Mouse (Mus musculus): ENCODE results near the gene Itch. TPM values are rescaled to one million over a fixed set of nuclear protein-coding genes. Genes with fewer than 3 reads are reported as not detected.

The Itch gene
- polyA plus RNA-seq (2014; fragmentation: Nextera tagmentation; extraction: Ambion mirVana), result 38.7 and 39.7 TPM in 2 replicates

DNA sequence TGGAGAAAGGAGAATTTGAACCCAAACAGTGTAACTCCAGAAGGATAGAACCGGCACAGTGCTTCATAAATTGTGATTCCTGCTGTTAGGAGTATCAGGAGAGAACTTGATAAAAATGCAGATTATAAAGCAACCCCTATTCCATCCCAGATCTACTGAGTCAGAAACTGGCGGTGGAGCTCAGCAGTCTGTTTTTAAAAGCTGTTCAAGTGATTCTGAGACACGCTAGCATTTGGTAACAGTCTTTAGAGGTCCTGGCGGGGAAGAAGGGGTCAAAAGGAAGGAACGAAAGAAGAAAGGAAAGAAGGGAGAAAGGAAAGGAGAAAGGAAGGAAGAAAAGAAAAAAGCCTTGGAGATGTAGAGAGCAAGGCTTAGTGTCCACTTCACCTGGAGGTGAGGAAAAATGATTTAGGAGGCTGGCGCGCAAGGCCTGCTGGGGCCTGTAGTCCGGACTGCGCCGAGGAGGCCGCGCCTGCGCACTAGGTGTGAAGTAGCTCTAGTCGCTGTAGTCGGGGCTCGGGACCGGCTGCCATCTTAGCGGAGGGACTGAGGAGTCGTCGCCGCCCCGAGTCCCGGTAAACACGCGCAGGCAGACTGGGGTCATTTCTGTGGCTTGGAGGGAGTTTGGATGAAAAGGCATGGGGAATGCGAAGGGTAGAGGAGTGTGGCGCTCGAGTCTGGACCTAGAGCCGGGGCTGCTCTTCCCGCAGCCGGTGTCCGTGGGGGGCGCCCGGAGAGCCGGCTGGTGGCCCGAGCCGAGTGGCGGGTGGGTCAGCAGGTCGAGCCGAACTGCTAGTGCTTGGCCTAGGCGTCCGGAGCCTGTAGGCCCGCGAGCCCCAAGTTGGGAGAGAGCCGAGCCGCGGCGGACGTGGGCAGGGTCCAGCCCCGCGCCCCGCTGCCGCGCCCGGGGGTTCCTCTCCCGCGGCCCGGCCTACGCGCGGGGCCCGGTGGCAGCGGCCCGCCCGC is at the start of gene Itch:
Itch (plus strand) TSS at position 499 of the 966 bp plus-strand sequence.
- 3% methylated on average over 65 of the region's 65 CpGs for WGBS
- no peaks in the 10 kb centered on the region for H3K9me3 ChIP-seq (ENCODE audit: control insufficient read depth, low read length)
- ATAC-seq (replicated peaks; ENCODE audit: low FRiP score), result peak; percentile 97
- peaks cover 19% of the 10 kb centered on the region for H3K4me1 ChIP-seq (replicated peaks; ENCODE audit: control insufficient read depth, insufficient read depth, low read length)
- peak within 1 kb of the TSS; percentile 78 for H3K27ac ChIP-seq (ENCODE audit: low read depth, low read length)
- peak; percentile 88 for DNase-seq (ENCODE audit: low spot score)
- H3K27me3 ChIP-seq (replicated peaks; ENCODE audit: control insufficient read depth, insufficient read depth, low read length), result no peaks in the 10 kb centered on the region
- peaks cover 1% of the 10 kb centered on the region; the same call in 1 of the 2 replicates for H3K36me3 ChIP-seq (ENCODE audit: control insufficient read depth, insufficient read depth, low read length)
- peak within 1 kb of the TSS; percentile 61 for H3K4me2 ChIP-seq
- H3K9ac ChIP-seq (ENCODE audit: low read depth, low read length), result peak within 1 kb of the TSS; percentile 98
- H3K4me3 ChIP-seq (ENCODE audit: low read depth, low read length), result peak within 1 kb of the TSS; percentile 94

DNA sequence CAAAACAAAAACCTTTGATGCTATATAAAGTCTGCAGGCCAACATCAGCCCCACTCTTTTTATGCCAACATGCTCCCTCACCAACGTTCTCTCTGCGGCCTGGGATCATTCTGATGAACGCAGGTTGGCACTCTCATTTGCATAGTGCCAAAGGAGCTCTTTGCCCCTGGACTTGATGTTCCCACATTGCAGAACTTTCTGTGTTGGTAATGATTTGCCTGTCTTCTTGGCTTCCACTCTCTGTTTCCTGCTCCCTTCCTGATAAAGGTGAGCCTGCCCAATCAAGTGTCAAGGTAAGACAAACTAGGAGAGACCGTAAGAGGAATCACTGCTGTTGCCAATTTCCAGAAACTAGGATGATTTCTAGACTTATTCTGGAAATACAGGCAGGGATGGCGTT is 48.8 kb upstream of the Itch start:
- no peak for ATAC-seq (replicated peaks; ENCODE audit: low FRiP score)

DNA sequence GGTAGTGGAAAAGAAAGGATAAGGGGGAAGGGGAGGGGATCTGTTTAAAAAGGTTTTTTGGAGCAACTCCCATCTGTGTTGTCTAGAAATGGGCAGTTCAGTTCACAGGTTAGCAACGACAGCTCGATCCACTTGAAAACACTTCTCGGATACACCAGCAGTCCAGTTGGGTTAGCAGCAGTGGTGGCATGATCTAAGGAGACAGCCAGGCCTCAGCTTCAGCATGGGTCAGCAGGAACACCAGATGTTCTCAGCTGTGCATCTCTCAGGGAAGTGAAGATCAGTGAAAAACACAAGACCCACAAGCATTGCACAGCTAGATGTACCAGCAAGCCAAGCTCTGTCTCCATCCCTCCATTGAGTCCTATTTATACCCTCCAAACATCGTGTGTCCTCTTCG is 47.0 kb upstream of the Itch start:
- H3K4me1 ChIP-seq (replicated peaks; ENCODE audit: control insufficient read depth, insufficient read depth, low read length), result peaks cover 9% of the 10 kb centered on the region
- no peak overlapping the region for H3K27ac ChIP-seq (ENCODE audit: low read depth, low read length)
- H3K9me3 ChIP-seq (ENCODE audit: control insufficient read depth, low read length), result no peaks in the 10 kb centered on the region
- H3K27me3 ChIP-seq (replicated peaks; ENCODE audit: control insufficient read depth, insufficient read depth, low read length), result no peaks in the 10 kb centered on the region
- no peak for ATAC-seq (replicated peaks; ENCODE audit: low FRiP score)
- H3K9ac ChIP-seq (ENCODE audit: low read depth, low read length), result no peak overlapping the region
- 86% methylated on average over 5 of the region's 5 CpGs for WGBS
- DNase-seq (ENCODE audit: low spot score), result no peak
- no peaks in the 10 kb centered on the region for H3K36me3 ChIP-seq (ENCODE audit: control insufficient read depth, insufficient read depth, low read length)
- H3K4me3 ChIP-seq (ENCODE audit: low read depth, low read length), result no peak overlapping the region
- H3K4me2 ChIP-seq, result no peak overlapping the region

More for the DNA sequence above, 48.8 kb upstream of the Itch start:
- H3K36me3 ChIP-seq (ENCODE audit: control insufficient read depth, insufficient read depth, low read length), result no peaks in the 10 kb centered on the region
- H3K4me2 ChIP-seq, result no peak overlapping the region
- DNase-seq (ENCODE audit: low spot score), result no peak
- WGBS, result 82% methylated on average over 5 of the region's 5 CpGs
- no peaks in the 10 kb centered on the region for H3K4me1 ChIP-seq (replicated peaks; ENCODE audit: control insufficient read depth, insufficient read depth, low read length)
- H3K27ac ChIP-seq (ENCODE audit: low read depth, low read length), result no peak overlapping the region
- H3K27me3 ChIP-seq (replicated peaks; ENCODE audit: control insufficient read depth, insufficient read depth, low read length), result no peaks in the 10 kb centered on the region
- no peak overlapping the region for H3K9ac ChIP-seq (ENCODE audit: low read depth, low read length)
- H3K9me3 ChIP-seq (ENCODE audit: control insufficient read depth, low read length), result no peaks in the 10 kb centered on the region
- no peak overlapping the region for H3K4me3 ChIP-seq (ENCODE audit: low read depth, low read length)

DNA sequence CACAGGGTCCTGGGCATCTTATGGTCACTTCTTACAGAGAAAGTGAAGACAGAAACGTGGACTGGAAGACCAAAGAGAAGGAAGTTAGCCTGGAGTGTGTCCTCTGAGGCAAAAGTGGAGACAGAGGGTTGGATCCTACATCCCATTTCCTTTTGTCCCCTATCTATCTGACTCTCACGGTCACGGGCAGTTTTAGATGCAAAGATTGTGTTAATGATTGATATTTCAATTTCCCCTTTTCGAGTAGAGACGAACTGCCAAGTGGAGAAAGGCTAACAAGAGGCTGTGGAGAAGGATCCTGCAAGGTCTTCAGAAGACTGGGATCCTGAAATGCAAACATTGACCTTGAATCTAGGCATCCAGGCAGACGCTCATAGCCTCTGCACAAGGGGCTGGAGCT is 45.0 kb upstream of the Itch start:
- no peak overlapping the region for H3K27ac ChIP-seq (ENCODE audit: low read depth, low read length)
- no peak for DNase-seq (ENCODE audit: low spot score)
- 43% methylated on average over 6 of the region's 6 CpGs for WGBS
- H3K27me3 ChIP-seq (replicated peaks; ENCODE audit: control insufficient read depth, insufficient read depth, low read length), result no peaks in the 10 kb centered on the region
- H3K9me3 ChIP-seq (ENCODE audit: control insufficient read depth, low read length), result no peaks in the 10 kb centered on the region
- H3K4me3 ChIP-seq (ENCODE audit: low read depth, low read length), result no peak overlapping the region
- ATAC-seq (replicated peaks; ENCODE audit: low FRiP score), result no peak
- no peaks in the 10 kb centered on the region for H3K36me3 ChIP-seq (ENCODE audit: control insufficient read depth, insufficient read depth, low read length)
- H3K9ac ChIP-seq (ENCODE audit: low read depth, low read length), result no peak overlapping the region
- peaks cover 14% of the 10 kb centered on the region for H3K4me1 ChIP-seq (replicated peaks; ENCODE audit: control insufficient read depth, insufficient read depth, low read length)
- H3K4me2 ChIP-seq, result no peak overlapping the region

DNA sequence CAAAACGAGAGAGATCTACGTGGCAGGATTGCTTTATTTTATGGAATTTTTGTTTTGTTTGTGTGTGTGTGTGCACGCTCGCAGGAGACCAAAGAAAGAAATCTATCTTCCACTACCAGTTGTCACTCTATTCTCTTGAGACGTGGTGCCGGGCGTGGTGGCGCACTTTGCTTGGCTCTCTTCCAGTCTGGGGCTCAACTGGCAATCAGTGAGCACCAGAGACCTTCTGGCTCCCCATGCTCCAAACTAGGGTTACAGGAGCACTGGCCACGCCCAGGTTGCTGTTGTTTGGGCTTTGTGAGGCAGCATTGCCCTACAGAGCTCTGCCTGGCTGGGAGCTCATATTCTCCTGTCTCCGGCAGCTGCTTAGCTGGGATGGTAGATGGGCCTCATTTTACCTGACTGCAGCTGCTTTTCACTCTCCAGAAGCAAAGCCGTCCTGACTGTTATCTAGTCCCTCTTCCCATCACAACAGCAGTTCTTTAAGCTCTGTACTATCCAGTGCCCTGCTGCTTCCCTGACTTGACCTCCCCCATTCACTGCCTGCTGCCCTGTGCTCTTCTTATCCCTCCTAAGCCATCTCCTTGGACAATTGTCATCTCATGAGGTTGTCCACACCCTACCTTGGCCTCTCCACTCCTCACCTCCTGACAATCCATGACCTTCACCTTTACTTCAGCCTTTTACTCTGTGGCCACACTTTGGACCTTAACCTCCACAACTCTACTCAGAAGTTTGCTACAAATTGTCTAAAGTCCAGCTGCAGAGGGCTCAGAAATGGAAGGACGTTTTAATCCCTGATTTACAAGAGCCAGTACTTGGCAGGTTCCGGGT is 42.2 kb upstream of the Itch start:
- Histone ChIP-seq H3K4me1 (replicated peaks; ENCODE audit: control insufficient read depth, insufficient read depth, low read length) (peaks cover 14% of the 10 kb centered on the region), H3K4me2 (peak overlapping the region; percentile 15), H3K9ac (ENCODE audit: low read depth, low read length) (peak overlapping the region; percentile 25), H3K36me3 (ENCODE audit: control insufficient read depth, insufficient read depth, low read length) (no peaks in the 10 kb centered on the region), H3K9me3 (ENCODE audit: control insufficient read depth, low read length) (no peaks in the 10 kb centered on the region), H3K27ac (ENCODE audit: low read depth, low read length) (peak overlapping the region; percentile 75), H3K4me3 (ENCODE audit: low read depth, low read length) (no peak overlapping the region), H3K27me3 (replicated peaks; ENCODE audit: control insufficient read depth, insufficient read depth, low read length) (no peaks in the 10 kb centered on the region)
- 44% methylated on average over 13 of the region's 13 CpGs for WGBS
- DNase-seq (ENCODE audit: low spot score), result peak; percentile 42
- ATAC-seq (replicated peaks; ENCODE audit: low FRiP score), result peak; percentile 89

DNA sequence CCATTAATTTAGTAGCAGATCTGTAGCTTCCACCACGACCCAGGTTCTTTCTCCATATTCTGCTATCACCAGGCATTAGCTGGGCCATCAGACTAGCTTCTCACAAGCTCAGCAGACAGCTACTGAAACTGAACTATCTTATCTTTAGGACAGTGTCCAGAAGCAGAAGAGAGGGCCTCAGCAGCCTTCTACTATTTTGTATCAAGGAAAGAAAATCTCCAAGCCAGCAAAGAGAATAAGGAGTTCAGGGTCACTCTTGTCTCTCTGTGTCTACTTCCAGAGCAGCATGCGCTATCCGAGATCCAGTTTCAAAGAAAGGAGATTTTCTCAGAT is 41.6 kb upstream of the Itch start:
- Histone ChIP-seq H3K27ac (ENCODE audit: low read depth, low read length) (peak overlapping the region; percentile 75), H3K4me1 (replicated peaks; ENCODE audit: control insufficient read depth, insufficient read depth, low read length) (peaks cover 14% of the 10 kb centered on the region), H3K36me3 (ENCODE audit: control insufficient read depth, insufficient read depth, low read length) (no peaks in the 10 kb centered on the region), H3K9ac (ENCODE audit: low read depth, low read length) (peak overlapping the region; percentile 25; the same call in 1 of the 2 replicates), H3K4me2 (peak overlapping the region; percentile 15), H3K27me3 (replicated peaks; ENCODE audit: control insufficient read depth, insufficient read depth, low read length) (no peaks in the 10 kb centered on the region), H3K4me3 (ENCODE audit: low read depth, low read length) (no peak overlapping the region), H3K9me3 (ENCODE audit: control insufficient read depth, low read length) (no peaks in the 10 kb centered on the region)
- ATAC-seq (replicated peaks; ENCODE audit: low FRiP score) (peak; percentile 71), DNase-seq (ENCODE audit: low spot score) (no peak)
- WGBS, result 64% methylated on average over 3 of the region's 3 CpGs

DNA sequence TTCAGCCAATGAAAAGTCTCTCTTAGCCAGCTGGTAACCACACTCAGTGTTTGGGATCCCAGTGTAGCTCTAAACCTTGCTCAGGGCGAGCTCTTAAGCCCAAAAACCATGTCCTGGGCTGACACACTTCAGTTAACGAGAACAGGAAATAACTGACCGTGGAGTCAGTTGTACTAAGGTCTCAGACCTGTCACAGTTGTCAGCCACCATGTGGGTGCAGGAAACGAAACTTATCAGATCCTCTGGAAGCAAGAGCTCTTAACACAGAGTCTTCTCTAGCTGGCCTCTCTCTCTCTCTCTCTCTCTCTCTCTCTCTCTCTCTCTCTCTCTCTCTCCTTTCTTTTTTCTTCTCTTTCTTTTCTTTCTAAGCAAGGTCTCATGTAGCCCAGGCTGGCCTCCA is 39.9 kb upstream of the Itch start:
- no peak for ATAC-seq (replicated peaks; ENCODE audit: low FRiP score)
- 23% methylated on average over 4 of the region's 4 CpGs for WGBS
- H3K4me1 ChIP-seq (replicated peaks; ENCODE audit: control insufficient read depth, insufficient read depth, low read length), result peaks cover 14% of the 10 kb centered on the region
- no peaks in the 10 kb centered on the region for H3K9me3 ChIP-seq (ENCODE audit: control insufficient read depth, low read length)
- DNase-seq (ENCODE audit: low spot score), result no peak
- H3K4me2 ChIP-seq, result peak overlapping the region; percentile 20; the same call in 1 of the 2 replicates
- H3K27me3 ChIP-seq (replicated peaks; ENCODE audit: control insufficient read depth, insufficient read depth, low read length), result no peaks in the 10 kb centered on the region
- H3K27ac ChIP-seq (ENCODE audit: low read depth, low read length), result peak overlapping the region; percentile 9; the same call in 1 of the 2 replicates
- H3K36me3 ChIP-seq (ENCODE audit: control insufficient read depth, insufficient read depth, low read length), result no peaks in the 10 kb centered on the region
- no peak overlapping the region for H3K9ac ChIP-seq (ENCODE audit: low read depth, low read length)
- H3K4me3 ChIP-seq (ENCODE audit: low read depth, low read length), result no peak overlapping the region

DNA sequence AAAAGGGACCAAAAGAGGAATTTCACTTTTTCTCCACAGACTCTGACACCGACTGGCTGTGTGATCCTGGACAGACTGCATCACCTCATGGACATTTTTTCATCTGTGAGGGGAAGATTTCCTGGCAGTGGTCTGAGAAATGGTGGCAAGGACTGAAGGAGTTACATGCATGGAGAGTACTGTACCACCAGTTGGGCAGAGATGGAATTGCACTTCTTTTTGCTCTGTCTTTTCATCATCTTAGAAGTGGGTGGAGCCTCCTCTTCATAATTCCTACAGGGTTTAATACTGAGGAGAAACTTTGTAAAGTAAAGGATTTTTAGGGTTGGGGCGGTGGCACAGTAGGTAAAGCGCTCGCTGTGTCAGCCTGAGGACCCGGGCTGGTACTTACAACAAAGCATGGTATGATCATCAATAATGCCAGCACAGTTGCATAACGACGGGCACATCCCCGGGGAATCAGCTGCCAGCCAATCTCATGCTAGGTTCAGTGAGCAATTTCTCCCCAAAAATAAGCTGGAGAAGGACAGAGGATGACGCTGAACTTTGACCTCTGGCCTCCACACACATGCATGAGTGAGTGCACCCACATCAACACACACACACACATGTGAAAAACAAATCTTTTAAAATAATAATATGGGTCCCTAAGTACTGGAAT is 34.5 kb upstream of the Itch start:
- Histone ChIP-seq H3K4me1 (replicated peaks; ENCODE audit: control insufficient read depth, insufficient read depth, low read length) (no peaks in the 10 kb centered on the region; the same call in 1 of the 2 replicates), H3K36me3 (ENCODE audit: control insufficient read depth, insufficient read depth, low read length) (no peaks in the 10 kb centered on the region), H3K4me3 (ENCODE audit: low read depth, low read length) (no peak overlapping the region), H3K27me3 (replicated peaks; ENCODE audit: control insufficient read depth, insufficient read depth, low read length) (no peaks in the 10 kb centered on the region), H3K9ac (ENCODE audit: low read depth, low read length) (no peak overlapping the region), H3K27ac (ENCODE audit: low read depth, low read length) (no peak overlapping the region), H3K4me2 (no peak overlapping the region), H3K9me3 (ENCODE audit: control insufficient read depth, low read length) (no peaks in the 10 kb centered on the region)
- ATAC-seq (replicated peaks; ENCODE audit: low FRiP score) (no peak), DNase-seq (ENCODE audit: low spot score) (no peak)
- WGBS, result 82% methylated on average over 9 of the region's 9 CpGs

Data from liver, embryonic 11.5 days (tissue).